Mouse (Mus musculus) gastrocnemius, adult 2 months (tissue): ENCODE data around the gene St3gal3. TPM values are rescaled to one million over a fixed set of nuclear protein-coding genes. Genes with fewer than 3 reads are reported as not detected.

Source experiments
- DNase-seq: peaks from one replicate; pipeline ENCODE4 v3.0.0; 2022
- H3K27ac ChIP-seq: fragments of 200-600 bp; 2 replicates; pipeline ENCODE4 v1.8.1; 2022; ENCODE audit warnings: mild to moderate bottlenecking
- H3K4me3 ChIP-seq: fragments of 200-600 bp; 2 replicates; pipeline ENCODE4 v1.8.1; 2022; ENCODE audit warnings: mild to moderate bottlenecking, moderate library complexity
- CTCF ChIP-seq: fragments of 200-600 bp; IDR thresholded peaks from 2 replicates; pipeline ENCODE4 v1.8.1; 2022; ENCODE audit warnings: antibody characterized with exemption, mild to moderate bottlenecking, moderate library complexity
- intact Hi-C: fragments of 180-260 bp; cut with DNase I; formaldehyde crosslinking; loops from one replicate; pipeline ENCODE4 v1.15.1; 2025
- total RNA-seq, 2 experiments: library from RNA; stranded (reverse); gene quantifications; 2 replicates each; pipeline ENCODE4 v1.2.3; 2021

St3gal3 gene
- total RNA-seq, 2 experiments from 2014 or later: 73.4 to 75.0 TPM

- Histone ChIP-seq H3K4me3 (peak within 1 kb of the TSS; percentile 84), H3K27ac (peak within 1 kb of the TSS; percentile 68)
- intact Hi-C loops: no loop called here
- peak; percentile 75 for DNase-seq
- TF ChIP-seq CTCF: peak; percentile 47
These were observed 251.7 kb downstream of the St3gal3 start, which contains the start of gene B4galt2 for GRCm38 (mm10) chr4:117882701-117883691. TSS of gene B4galt2 (minus strand) at chr4:117883487.

Other genes starting within 250 kb of the St3gal3 start
- gene Atp6v0b, start 247.6 kb downstream of the St3gal3 start, total RNA-seq: 10 to 100 TPM; 81.4 to 83.9 TPM
- gene Dph2, start 242.9 kb downstream of the St3gal3 start, total RNA-seq: 1 to 10 TPM; 2.4 to 3.2 TPM
- gene Ipo13, start 219.9 kb downstream of the St3gal3 start, total RNA-seq: 100 to 1,000 TPM; 267 to 281 TPM
- gene Artn, start 205.2 kb downstream of the St3gal3 start, total RNA-seq: under 1 TPM; 0.25 to 0.46 TPM
- 10 to 100 TPM; 18.0 to 34.4 TPM for gene Kdm4a, start 45.1 kb upstream of the St3gal3 start, total RNA-seq
- 1 to 10 TPM; 1.5 to 2.5 TPM for gene Ptprf, start 156.5 kb upstream of the St3gal3 start, total RNA-seq